Mouse (Mus musculus): ENCODE results near the gene Ctns.

- TF ChIP-seq CTCF (IDR thresholded peaks at IDR 0.05; ENCODE audit: low read depth, low read length) (no peak), POLR2A (IDR thresholded peaks at IDR 0.05; ENCODE audit: insufficient read depth, low read length) (no peak), EP300 (IDR thresholded peaks at IDR 0.05; ENCODE audit: insufficient read depth, low read depth, low read length) (no peak)
Measured at GRCm38 (mm10) chr11:73232513-73232912, 33.7 kb upstream of the Ctns start.
